Mouse (Mus musculus): ENCODE results near the gene Mettl27. TPM values are rescaled to one million over a fixed set of nuclear protein-coding genes. Genes with fewer than 3 reads are reported as not detected.
A peak's percentile ranks its signal among the peaks of the same experiment; 100 is the strongest.
"Not testable (repeated sequence)": the region's sequence is repeated elsewhere in the genome, so short reads cannot be mapped to it uniquely, and the experiment has no call there.

Mettl27 gene
- polyA plus RNA-seq, 1 experiment = 5.6 TPM

- DNase-seq (ENCODE audit: low read depth) = no peak
- no peak for TF ChIP-seq POLR2A (IDR thresholded peaks at IDR 0.05; ENCODE audit: borderline replicate concordance, extremely low read depth, insufficient read depth, insufficient read length, poor library complexity, severe bottlenecking)
Observed at GRCm38 (mm10) chr5:134961519-134961918, 29.4 kb downstream of the Mettl27 start.

- DNase-seq (ENCODE audit: low read depth) = peak; percentile 46
- no peak for TF ChIP-seq POLR2A (IDR thresholded peaks at IDR 0.05; ENCODE audit: borderline replicate concordance, extremely low read depth, insufficient read depth, insufficient read length, poor library complexity, severe bottlenecking)
- no peak for TF ChIP-seq CTCF (IDR thresholded peaks at IDR 0.05; ENCODE audit: borderline replicate concordance, extremely low read depth, insufficient read depth, insufficient read length)
Observed at GRCm38 (mm10) chr5:134963546-134963945, 31.4 kb downstream of the Mettl27 start.

- DNase-seq (ENCODE audit: low read depth) = not testable (repeated sequence)
Observed at GRCm38 (mm10) chr5:134964655-134965054, 32.5 kb downstream of the Mettl27 start.

- TF ChIP-seq CTCF (IDR thresholded peaks at IDR 0.05; ENCODE audit: borderline replicate concordance, extremely low read depth, insufficient read depth, insufficient read length) (peak; percentile 82; the same call in 1 of the 2 replicates), POLR2A (IDR thresholded peaks at IDR 0.05; ENCODE audit: borderline replicate concordance, extremely low read depth, insufficient read depth, insufficient read length, poor library complexity, severe bottlenecking) (no peak)
- DNase-seq (ENCODE audit: low read depth) = peak; percentile 84
Observed at GRCm38 (mm10) chr5:134965473-134965851, 33.3 kb downstream of the Mettl27 start.

GRCm38 (mm10) chr5:134965852-134966821 lies 34.0 kb downstream of the Mettl27 start:
- DNase-seq (ENCODE audit: low read depth) = peak; percentile 63
- TF ChIP-seq CTCF (IDR thresholded peaks at IDR 0.05; ENCODE audit: borderline replicate concordance, extremely low read depth, insufficient read depth, insufficient read length) (peak; percentile 29; the same call in 1 of the 2 replicates), POLR2A (IDR thresholded peaks at IDR 0.05; ENCODE audit: borderline replicate concordance, extremely low read depth, insufficient read depth, insufficient read length, poor library complexity, severe bottlenecking) (no peak)

- TF ChIP-seq POLR2A (IDR thresholded peaks at IDR 0.05; ENCODE audit: borderline replicate concordance, extremely low read depth, insufficient read depth, insufficient read length, poor library complexity, severe bottlenecking) = no peak
- TF ChIP-seq CTCF (IDR thresholded peaks at IDR 0.05; ENCODE audit: borderline replicate concordance, extremely low read depth, insufficient read depth, insufficient read length) = no peak
- no peak for DNase-seq (ENCODE audit: low read depth)
Observed at GRCm38 (mm10) chr5:134967164-134967944, 35.2 kb downstream of the Mettl27 start.

- TF ChIP-seq CTCF (IDR thresholded peaks at IDR 0.05; ENCODE audit: borderline replicate concordance, extremely low read depth, insufficient read depth, insufficient read length) = no peak
- DNase-seq (ENCODE audit: low read depth) = no peak
Observed at GRCm38 (mm10) chr5:134970671-134971070, 38.5 kb downstream of the Mettl27 start.

GRCm38 (mm10) chr5:134973081-134973480 lies 40.9 kb downstream of the Mettl27 start:
- no peak for TF ChIP-seq CTCF (IDR thresholded peaks at IDR 0.05; ENCODE audit: borderline replicate concordance, extremely low read depth, insufficient read depth, insufficient read length)
- TF ChIP-seq POLR2A (IDR thresholded peaks at IDR 0.05; ENCODE audit: borderline replicate concordance, extremely low read depth, insufficient read depth, insufficient read length, poor library complexity, severe bottlenecking) = no peak
- DNase-seq (ENCODE audit: low read depth) = no peak

GRCm38 (mm10) chr5:134973526-134973925 lies 41.4 kb downstream of the Mettl27 start:
- no peak for TF ChIP-seq CTCF (IDR thresholded peaks at IDR 0.05; ENCODE audit: borderline replicate concordance, extremely low read depth, insufficient read depth, insufficient read length)
- no peak for TF ChIP-seq POLR2A (IDR thresholded peaks at IDR 0.05; ENCODE audit: borderline replicate concordance, extremely low read depth, insufficient read depth, insufficient read length, poor library complexity, severe bottlenecking)
- no peak for DNase-seq (ENCODE audit: low read depth)

GRCm38 (mm10) chr5:134974294-134974693 lies 42.1 kb downstream of the Mettl27 start:
- no peak for DNase-seq (ENCODE audit: low read depth)
- TF ChIP-seq CTCF (IDR thresholded peaks at IDR 0.05; ENCODE audit: borderline replicate concordance, extremely low read depth, insufficient read depth, insufficient read length) (no peak), POLR2A (IDR thresholded peaks at IDR 0.05; ENCODE audit: borderline replicate concordance, extremely low read depth, insufficient read depth, insufficient read length, poor library complexity, severe bottlenecking) (no peak)

GRCm38 (mm10) chr5:134974921-134975320 lies 42.8 kb downstream of the Mettl27 start:
- TF ChIP-seq POLR2A (IDR thresholded peaks at IDR 0.05; ENCODE audit: borderline replicate concordance, extremely low read depth, insufficient read depth, insufficient read length, poor library complexity, severe bottlenecking) (no peak), CTCF (IDR thresholded peaks at IDR 0.05; ENCODE audit: borderline replicate concordance, extremely low read depth, insufficient read depth, insufficient read length) (no peak)
- no peak for DNase-seq (ENCODE audit: low read depth)

- no peak for DNase-seq (ENCODE audit: low read depth)
- TF ChIP-seq CTCF (IDR thresholded peaks at IDR 0.05; ENCODE audit: borderline replicate concordance, extremely low read depth, insufficient read depth, insufficient read length) = no peak
- no peak for TF ChIP-seq POLR2A (IDR thresholded peaks at IDR 0.05; ENCODE audit: borderline replicate concordance, extremely low read depth, insufficient read depth, insufficient read length, poor library complexity, severe bottlenecking)
Observed at GRCm38 (mm10) chr5:134976164-134976563, 44.0 kb downstream of the Mettl27 start.

Data from brain, embryonic 14.5 days (tissue).